Mouse (Mus musculus): ENCODE data around the gene Apol10a.
"Not testable (repeated sequence)": the region's sequence is repeated elsewhere in the genome, so short reads cannot be mapped to it uniquely, and the experiment has no call there.

Gene Apol10a

GRCm38 (mm10) chr15:77476693-77477092 lies at the start of gene Apol10a:
Apol10a (plus strand) TSS chr15:77477047.
- DNase-seq (ENCODE audit: low spot score), result not testable (repeated sequence)

DNA sequence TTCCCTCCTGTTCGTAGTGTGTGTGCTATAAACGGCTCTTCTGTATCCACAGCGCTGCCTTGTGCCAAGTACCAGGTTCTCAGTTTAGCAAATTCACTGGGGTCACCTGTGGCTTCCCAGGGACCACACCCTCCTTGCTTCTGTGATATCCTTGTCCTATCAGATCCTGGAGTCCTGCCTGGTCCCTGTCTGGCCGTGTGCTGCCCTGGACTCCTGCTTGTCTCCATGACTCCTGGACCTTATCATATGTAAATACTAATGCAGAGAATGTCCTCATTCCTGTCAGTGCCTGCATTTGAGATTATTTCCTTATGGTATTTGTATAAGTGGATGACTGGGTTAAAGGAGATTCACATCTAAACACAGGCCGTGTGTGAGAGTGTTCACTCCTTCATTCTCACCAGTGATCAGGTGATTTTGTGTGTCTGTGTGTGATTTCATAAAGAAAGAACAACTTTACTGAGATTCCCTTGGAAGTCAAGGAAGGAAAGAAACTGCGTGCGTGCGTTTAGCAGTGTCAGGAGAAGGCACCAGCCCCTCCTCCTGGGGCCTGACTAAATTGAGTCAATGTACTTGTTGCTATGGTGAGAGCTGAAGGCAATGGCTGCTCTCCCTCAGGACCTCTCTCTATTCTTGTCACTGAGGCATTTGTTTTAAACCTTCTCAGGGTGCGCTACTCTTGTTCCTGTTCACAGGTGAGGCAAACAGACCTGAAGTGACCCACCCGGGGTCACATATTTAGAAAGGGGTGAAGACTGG lies 48.0 kb upstream of the Apol10a start:
- DNase-seq (ENCODE audit: low spot score), result not testable (repeated sequence)

DNA sequence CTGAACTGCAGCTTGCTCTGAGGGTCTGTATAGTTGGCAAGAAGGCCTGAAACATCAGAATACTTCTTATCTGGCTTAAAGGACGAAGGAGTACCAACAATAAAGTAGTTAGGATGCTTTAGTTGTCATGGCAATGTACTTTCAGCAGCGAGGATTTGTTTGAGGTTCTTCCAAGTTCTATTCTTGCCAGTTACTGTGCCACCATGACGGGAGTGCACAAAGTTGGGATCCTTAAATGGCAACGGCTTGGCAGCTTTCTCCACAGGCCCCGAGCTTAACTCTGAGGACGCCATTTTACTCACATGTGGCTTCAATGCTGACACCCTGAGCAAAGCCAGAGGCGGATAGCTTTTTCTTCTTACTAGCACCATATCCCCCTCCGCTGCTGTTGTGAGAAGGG lies 32.1 kb upstream of the Apol10a start:
- not testable (repeated sequence) for DNase-seq (ENCODE audit: low spot score)

GRCm38 (mm10) chr15:77445668-77446067 lies 31.2 kb upstream of the Apol10a start:
- not testable (repeated sequence) for DNase-seq (ENCODE audit: low spot score)

DNA sequence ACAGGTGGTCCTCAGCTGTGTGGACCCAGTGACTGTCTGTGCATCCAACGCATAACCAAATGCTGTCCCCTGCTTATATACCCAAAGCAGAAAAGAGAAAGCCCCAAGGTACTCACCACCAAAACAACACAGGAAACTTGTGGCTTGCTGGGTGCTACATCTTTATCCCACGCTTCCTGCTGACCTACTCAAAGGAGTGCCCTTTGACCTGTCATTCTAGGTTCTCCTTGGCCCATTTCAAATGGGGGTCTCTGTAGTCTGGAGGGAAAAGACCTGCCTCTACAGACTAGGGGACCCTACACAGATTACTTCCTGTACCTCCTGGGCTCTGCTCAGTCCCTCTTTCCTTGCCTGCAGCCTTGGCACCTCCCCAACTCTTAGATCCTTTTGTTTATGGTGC lies 29.5 kb upstream of the Apol10a start, which contains the start of gene Apol7b:
TSS of gene Apol7b (minus strand) at position 101 of the 400 bp plus-strand sequence.
- not testable (repeated sequence) for DNase-seq (ENCODE audit: low spot score)

- peak; percentile 6 for DNase-seq (ENCODE audit: low spot score)
Observed at GRCm38 (mm10) chr15:77449927-77450326, 26.9 kb upstream of the Apol10a start.

DNA sequence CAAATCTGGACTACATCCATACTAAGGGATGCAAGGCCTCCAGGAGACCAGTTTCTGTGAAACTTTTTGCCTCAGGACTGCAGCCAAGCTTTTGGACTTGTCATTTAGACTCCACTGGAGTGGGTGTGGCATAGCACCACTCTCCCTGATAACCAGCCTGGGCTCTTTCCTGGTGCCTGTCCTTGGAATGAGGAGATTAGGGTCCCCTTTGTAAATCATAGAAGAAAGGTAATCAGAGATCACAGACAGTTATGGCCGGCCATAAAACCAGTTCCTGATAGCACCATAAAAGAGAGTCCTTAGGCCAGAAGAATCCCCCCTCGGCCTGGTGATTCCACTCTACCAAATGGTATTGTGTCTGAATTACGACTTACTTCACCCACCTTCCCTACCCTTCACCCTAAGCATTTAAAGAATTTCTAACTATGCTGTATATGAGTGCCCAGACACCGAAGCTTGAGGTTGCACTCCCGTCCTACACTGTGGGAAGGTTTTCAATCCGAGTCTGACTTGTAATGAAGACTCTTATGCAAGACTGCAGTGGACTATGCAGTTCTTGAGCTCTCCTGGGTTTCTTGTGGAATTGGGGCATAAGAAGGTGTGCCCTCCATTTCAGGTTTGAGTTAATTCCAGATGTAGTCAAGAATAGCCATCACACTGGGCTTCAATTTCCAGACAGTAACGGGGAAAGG lies 2.0 kb upstream of the Apol10a start:
- DNase-seq (ENCODE audit: low spot score), result not testable (repeated sequence)

- DNase-seq (ENCODE audit: low spot score), result peak; percentile 8
Observed at GRCm38 (mm10) chr15:77482140-77482794, 5.4 kb downstream of the Apol10a start.

DNA sequence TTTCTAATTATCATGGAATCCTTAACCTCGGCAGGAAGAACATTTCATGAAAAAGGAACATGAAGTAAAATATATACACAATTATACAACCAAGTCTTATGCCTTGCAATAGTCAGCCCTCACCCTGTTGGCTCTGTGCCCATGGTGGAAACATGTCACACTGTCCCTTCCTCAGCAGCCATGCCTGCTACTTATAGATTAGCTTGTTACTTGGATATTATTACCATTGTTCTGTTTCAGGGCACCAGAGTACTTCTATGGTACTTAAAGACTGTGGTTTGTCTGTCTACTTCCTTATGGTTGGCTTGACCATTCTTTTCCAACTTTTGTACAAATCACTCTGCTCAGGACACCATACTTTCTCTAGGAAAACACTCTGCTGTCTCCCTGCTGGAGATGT lies 16.3 kb downstream of the Apol10a start:
- DNase-seq (ENCODE audit: low spot score), result not testable (repeated sequence)

- DNase-seq (ENCODE audit: low spot score), result not testable (repeated sequence)
Observed at GRCm38 (mm10) chr15:77494694-77495093, 17.8 kb downstream of the Apol10a start.

- not testable (repeated sequence) for DNase-seq (ENCODE audit: low spot score)
Observed at GRCm38 (mm10) chr15:77507966-77508365, 31.1 kb downstream of the Apol10a start, which contains the start of gene Apol11a. Apol11a (plus strand) TSS chr15:77508271.

DNA sequence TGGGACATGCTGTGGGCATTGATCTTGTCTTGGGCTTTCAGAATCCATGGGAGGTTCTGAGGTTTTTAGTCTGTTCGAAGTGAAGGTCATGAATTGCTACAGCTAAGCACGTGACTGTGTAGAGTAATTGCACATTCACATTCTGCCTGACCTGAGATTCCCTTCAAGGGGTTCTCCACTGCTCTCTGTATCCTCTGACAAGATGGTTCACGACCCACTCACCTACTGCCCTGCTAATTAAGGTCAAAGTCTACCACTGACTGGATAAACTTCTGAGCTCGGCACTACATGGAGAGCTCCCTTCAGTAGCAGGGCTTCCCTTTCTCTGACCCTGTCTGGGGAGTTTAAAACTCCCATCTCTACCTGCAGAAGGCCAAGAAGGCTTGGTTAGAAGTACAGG lies 43.7 kb downstream of the Apol10a start:
- not testable (repeated sequence) for DNase-seq (ENCODE audit: low spot score)

DNA sequence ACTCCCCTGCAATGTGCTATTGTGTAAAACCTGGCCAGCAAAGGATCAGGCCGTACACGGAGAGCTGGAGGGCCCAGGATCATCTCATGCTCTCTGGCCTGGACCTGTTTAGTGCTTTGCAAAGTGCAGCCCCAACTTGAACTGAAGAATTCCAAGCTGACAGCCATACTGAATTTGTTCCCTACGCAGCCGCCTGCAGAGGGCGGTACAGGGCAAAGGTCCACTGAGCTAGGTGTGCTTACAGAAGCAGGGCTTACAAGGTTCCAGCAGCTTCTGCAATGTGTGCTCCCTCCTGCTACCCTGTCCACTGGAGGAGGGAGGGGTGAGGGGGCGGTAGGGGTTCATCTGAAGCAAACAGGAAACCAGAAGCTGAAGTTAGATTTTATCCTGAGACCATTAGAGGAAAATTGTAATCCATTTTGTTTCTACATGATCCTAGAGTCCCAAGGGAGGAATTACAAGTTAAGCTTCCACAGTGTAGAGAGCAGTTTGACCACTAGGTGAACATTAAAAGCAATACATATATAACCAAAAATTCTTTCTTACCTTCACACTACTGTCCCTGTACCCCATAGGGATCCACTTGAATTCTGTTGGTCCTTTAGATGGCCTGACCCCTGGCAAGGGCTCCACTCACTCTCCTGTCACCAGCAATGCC lies 46.5 kb downstream of the Apol10a start:
- DNase-seq (ENCODE audit: low spot score), result peak; percentile 19

- DNase-seq (ENCODE audit: low spot score), result no peak
Observed at GRCm38 (mm10) chr15:77533216-77533615, 56.4 kb downstream of the Apol10a start, which contains the start of gene Apol7c. Apol7c (minus strand) TSS chr15:77533316.

DNA sequence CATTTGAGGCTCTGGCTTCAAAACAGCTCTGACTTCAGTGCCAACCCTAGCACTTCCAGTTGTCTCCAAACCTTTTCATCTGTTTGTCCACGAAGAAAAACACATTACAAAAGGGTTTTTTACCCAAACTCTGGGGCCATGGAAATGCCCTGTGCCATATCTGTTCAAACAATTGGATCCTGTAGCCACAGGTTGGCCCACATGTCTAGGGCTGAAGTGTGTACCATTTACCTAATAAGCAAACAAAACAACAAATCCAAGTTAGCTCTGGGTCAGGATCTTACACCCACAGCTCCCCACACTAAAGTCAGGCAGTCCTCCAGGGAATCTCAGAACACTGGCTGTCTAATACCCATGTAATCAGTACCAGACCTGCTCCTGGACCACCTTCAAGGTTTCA lies 62.4 kb downstream of the Apol10a start:
- DNase-seq (ENCODE audit: low spot score), result not testable (repeated sequence)

Measured in yolk sac, embryonic 10.5 days (tissue).